In the genomic region with DNA sequence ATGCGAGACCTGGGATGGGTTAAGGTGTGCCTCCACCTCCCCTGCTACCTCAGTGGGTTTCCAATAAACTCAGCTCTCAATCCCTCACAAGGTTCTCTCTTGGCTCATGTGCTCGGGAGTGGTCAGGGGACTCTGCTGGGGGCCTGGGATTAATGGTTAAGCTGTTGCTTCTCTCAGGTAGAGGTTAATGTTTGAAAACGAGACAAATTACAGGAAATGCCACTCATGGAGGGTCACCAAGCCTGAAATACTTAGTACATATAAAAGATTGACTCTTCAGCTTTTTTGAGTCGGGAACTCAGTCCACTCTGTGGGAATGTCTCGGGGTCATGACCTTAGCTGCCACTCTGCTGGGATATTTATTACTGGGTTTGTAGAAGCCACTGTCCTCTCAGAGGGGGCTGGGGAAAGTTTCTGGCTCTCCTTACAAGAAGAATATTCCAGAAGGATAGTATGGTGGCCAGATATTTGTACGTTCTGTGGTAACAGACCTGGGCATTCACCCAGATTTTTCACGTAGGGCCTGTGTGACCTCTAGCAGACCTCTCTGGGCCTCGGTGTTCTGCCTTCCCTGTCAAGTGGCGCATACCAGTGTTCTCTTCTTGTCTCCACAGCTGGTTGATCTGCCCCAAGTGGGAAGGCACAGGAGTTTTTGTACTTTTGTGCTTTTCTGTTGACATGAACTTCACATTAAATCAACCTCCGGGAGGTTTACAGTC, we compare ENCODE assay signal across 13 mouse cellular contexts. TPM values are rescaled to one million over a fixed set of nuclear protein-coding genes. Genes with fewer than 3 reads are reported as not detected.
DNase-seq lines count a peak whose midpoint lies in the region; ATAC-seq lines count a peak whose summit lies in the region.
"Had no signal": no experiment of that assay in that cellular context is flagged by ENCODE, and none has a peak within 500 bp of the region (broad histone marks: within the 10 kb centered on the region; RNA-seq: fewer than 3 reads in every experiment).

No protein-coding gene starts in this region.

- H3K9me3 ChIP-seq in heart, embryonic 10.5 days: no peaks in the 10 kb centered on the region
- H3K9me3 ChIP-seq in liver, embryonic 16.5 days (replicated peaks; ENCODE audit: control insufficient read depth, low read length): no peaks in the 10 kb centered on the region
- H3K9me3 ChIP-seq: hindbrain, embryonic 10.5 days had no signal

- H3K27me3 ChIP-seq in heart, embryonic 10.5 days (ENCODE audit: insufficient read depth, poor library complexity, severe bottlenecking): no peaks in the 10 kb centered on the region
- H3K27me3 ChIP-seq in liver, embryonic 16.5 days (ENCODE audit: control insufficient read depth, insufficient read depth, low read depth, low read length): no peaks in the 10 kb centered on the region

- peaks cover 25% of the 10 kb centered on the region for H3K4me1 ChIP-seq in heart, embryonic 10.5 days
- no peaks in the 10 kb centered on the region for H3K4me1 ChIP-seq in liver, embryonic 16.5 days (ENCODE audit: control insufficient read depth, low read depth, low read length)

- DNase-seq in heart, embryonic 10.5 days (ENCODE audit: low spot score): no peak
- no peak for DNase-seq in heart, adult 11 months
- DNase-seq in embryo, embryonic 10.5 days (ENCODE audit: low spot score): peak; percentile 36
- DNase-seq in kidney, adult 8-10 months: peak; percentile 84 to 85
- no peak for DNase-seq in spleen, postnatal 14 days (ENCODE audit: low spot score in 2 of 2)
- DNase-seq in cerebellum, adult 18-20 months: no peak
- no peak for DNase-seq in MN1 (ENCODE audit: low spot score)
- DNase-seq: cerebellum, postnatal 10 days had no signal

- no peak overlapping the region for H3K4me3 ChIP-seq in heart, embryonic 10.5 days
- no peak overlapping the region for H3K4me3 ChIP-seq in liver, embryonic 16.5 days (ENCODE audit: low read depth, low read length)
- H3K4me3 ChIP-seq: erythroblast, embryonic 14.5 days; hindbrain, embryonic 10.5 days had no signal

- H3K4me2 ChIP-seq in liver, embryonic 16.5 days (ENCODE audit: low read depth, low read length): no peak overlapping the region

- no peaks in the 10 kb centered on the region for H3K36me3 ChIP-seq in heart, embryonic 10.5 days
- no peaks in the 10 kb centered on the region for H3K36me3 ChIP-seq in liver, embryonic 16.5 days (ENCODE audit: control insufficient read depth, insufficient read depth)
- H3K36me3 ChIP-seq: hindbrain, embryonic 10.5 days had no signal

- ATAC-seq in liver, embryonic 16.5 days (ENCODE audit: low read depth): peak; percentile 44; the same call in 1 of the 2 replicates
- ATAC-seq: midbrain, embryonic 16.5 days had no signal

- no peak overlapping the region for H3K9ac ChIP-seq in liver, embryonic 16.5 days (ENCODE audit: low read depth, low read length)

- WGBS in heart, embryonic 10.5 days: 54% methylated on average over 10 of the region's 10 CpGs
- WGBS in liver, embryonic 16.5 days (ENCODE audit: insufficient replicate concordance): 49% methylated on average over 10 of the region's 10 CpGs

- H3K27ac ChIP-seq in heart, embryonic 10.5 days: peak overlapping the region; percentile 50; the same call in 1 of the 2 replicates
- H3K27ac ChIP-seq in liver, embryonic 16.5 days (ENCODE audit: low read length): peak overlapping the region; percentile 36; the same call in 1 of the 2 replicates
- H3K27ac ChIP-seq: hindbrain, embryonic 10.5 days had no signal

RNA-seq across cellular contexts. Expression of a gene that starts 17.8 kb away (rescaled TPM):
- polyA plus RNA-seq in heart, embryonic 10.5 days (2016; fragmentation: Nextera tagmentation; extraction: Ambion mirVana): not detected in 2 replicates
- polyA plus RNA-seq in liver, embryonic 16.5 days (2015; fragmentation: Nextera tagmentation; extraction: Ambion mirVana): 0.05 TPM in 1 of 2 replicates, not detected in the other
- polyA plus RNA-seq: erythroblast, embryonic 14.5 days; limb, embryonic 11.5 days had no signal

RNA-seq across cellular contexts. Expression of a gene that starts 27.5 kb away (rescaled TPM):
- not detected in 2 replicates for polyA plus RNA-seq in heart, embryonic 10.5 days (2016; fragmentation: Nextera tagmentation; extraction: Ambion mirVana)
- polyA plus RNA-seq in liver, embryonic 16.5 days (2015; fragmentation: Nextera tagmentation; extraction: Ambion mirVana): 0.06 TPM in 1 of 2 replicates, not detected in the other
- polyA plus RNA-seq: erythroblast, embryonic 14.5 days; limb, embryonic 11.5 days had no signal

RNA-seq across cellular contexts. Expression of a gene that starts 49.4 kb away (rescaled TPM):
- polyA plus RNA-seq in heart, embryonic 10.5 days (2016; fragmentation: Nextera tagmentation; extraction: Ambion mirVana): 17.5 and 22.5 TPM in 2 replicates
- polyA plus RNA-seq in liver, embryonic 16.5 days (2015; fragmentation: Nextera tagmentation; extraction: Ambion mirVana): 89.2 and 94.7 TPM in 2 replicates

Comparison
In these comparisons a context has a peak if more than half of its experiments do, and no peak if none do; other contexts are left out.
1. DNase-seq: peak in embryo, embryonic 10.5 days (single experiment) and kidney, adult 8-10 months (2 of 2); none in heart, embryonic 10.5 days (single experiment), heart, adult 11 months (single experiment), spleen, postnatal 14 days (0 of 2), cerebellum, adult 18-20 months (0 of 2) and MN1 (single experiment).